Mouse (Mus musculus) liver, adult (tissue): ENCODE results near the gene Osbp2.

ENCODE experiments used
- GATA4 ChIP-seq: IDR thresholded peaks from 2 replicates; pipeline ENCODE4 v1.6.1; 2014; ENCODE audit warnings: mild to moderate bottlenecking, low read length; ENCODE audit not compliant: insufficient replicate concordance

The Osbp2 gene

DNA sequence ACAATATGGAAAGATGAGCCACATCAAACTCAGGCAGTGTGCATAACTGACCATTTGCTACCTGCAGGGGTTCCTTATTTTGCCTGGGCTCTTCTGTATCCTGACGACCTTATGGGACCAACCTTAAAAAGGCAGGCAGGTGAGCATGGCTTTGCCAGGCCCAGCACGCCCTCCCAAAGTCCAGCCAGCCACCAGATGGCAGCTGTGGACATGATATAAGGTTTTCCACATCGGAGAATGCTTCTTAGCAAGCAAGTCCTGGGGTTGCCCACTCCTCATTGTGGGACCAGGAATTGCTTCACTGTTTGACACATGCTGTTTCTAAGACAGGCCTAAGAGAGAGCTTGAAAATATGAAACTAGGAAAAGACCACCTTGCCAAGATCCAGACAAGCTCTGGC, 55.5 kb downstream of the Osbp2 start:
- no peak for TF ChIP-seq GATA4

DNA sequence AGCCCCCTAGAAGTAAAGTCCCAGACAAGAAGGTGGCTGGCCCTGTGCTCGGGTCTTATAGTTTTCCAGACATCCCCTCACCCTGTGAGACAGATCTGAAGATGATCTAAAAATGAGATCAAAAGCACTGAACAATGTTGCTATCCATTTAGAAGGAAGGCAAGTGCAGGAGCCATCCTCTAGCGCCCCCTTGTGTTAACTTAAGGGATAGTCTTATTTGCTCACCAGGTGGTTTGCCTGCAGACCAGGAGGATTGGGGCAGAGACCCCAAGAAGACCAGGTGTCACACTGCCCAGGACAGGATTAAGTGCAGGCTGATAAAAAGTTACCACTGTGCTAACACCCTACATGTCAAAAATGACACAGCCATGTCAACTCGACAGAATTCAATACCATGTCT, 58.3 kb downstream of the Osbp2 start:
- TF ChIP-seq GATA4, result no peak

DNA sequence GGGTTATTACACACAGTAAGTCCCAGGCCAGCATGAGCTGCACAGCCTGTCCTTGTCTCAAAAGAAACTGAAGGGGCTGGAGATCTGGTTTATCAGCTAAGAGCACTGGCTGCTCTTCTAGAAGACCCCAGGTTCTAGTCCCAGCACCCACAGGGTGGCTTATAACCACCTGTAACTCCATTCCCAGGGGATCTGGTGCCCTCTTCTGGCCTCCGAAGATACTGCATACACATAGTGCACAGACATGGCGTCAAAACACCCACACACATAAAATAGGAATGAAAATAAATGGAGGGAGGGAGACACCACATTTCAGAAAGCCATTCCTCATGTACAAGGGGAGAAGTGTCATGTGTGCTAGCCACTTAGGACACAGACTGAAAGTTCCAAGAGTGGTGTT, 59.1 kb downstream of the Osbp2 start:
- TF ChIP-seq GATA4, result no peak

DNA sequence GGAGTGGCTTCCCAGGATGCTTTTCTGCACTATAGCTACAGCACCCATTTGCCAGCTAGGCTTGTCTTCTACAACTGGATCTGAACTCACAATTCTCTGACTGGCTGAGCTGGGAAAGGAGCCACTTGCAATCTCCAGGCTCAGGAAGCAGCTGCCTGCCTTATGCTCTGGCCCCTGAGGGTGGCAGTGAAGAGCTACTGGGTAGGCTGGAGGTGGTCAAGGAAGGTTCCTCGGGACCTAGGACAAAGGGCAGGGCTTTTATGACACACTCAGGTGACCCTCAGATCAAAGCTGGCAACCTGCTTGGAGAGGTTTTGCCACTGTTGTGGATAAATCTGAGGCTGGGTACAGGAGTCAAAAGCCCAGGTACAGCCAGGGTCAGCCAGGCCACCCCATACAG, 61.6 kb downstream of the Osbp2 start:
- TF ChIP-seq GATA4, result no peak

DNA sequence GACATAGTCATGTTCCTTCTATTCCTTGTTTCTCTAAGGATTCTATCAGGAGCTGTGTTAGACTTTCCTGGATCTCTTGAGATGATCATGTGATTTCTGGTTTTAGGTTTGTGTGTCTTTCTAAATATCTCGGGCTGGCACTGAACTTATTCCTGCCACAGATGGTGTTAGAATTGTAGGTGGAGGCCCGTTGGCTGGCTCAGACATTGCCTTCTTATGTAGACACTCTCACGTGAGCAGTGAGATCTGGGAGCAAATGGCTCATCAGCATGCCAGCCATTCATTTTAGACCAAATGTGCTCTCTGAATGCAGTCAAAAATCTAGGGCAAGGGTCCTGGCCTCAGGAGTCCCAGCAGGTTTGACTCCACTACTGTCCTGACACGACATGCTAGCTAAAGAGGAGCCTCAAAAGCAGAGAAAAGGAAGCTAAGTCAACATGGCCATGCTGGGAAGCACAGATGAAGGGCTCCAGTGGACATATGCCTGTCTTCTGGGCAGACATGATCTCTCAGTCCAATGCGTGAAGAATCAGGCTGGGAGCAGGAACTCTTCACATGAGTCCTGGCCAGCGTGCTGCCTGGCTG, 66.0 kb downstream of the Osbp2 start:
- no peak for TF ChIP-seq GATA4

GRCm38 (mm10) chr11:3790736-3791135, 73.0 kb downstream of the Osbp2 start:
- no peak for TF ChIP-seq GATA4

DNA sequence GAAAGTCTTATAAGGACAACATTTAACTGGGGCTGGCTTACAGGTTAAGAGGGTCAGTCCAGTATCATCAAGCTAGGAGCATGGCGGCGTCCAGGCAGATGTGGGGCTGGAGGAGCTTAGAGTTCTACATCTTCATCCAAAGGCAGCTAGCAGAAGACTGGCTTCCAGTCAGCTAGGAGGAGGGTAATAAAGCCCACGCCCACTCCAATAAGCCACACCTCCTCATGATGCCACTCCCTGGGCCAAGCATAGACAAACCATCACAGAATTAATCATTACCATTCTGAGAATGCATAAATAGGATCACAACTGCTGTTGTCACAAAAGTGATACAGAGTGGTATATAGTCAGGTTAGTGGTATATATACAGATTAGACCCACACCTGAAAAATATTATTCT, 73.8 kb downstream of the Osbp2 start:
- no peak for TF ChIP-seq GATA4

- no peak for TF ChIP-seq GATA4
Observed at GRCm38 (mm10) chr11:3786564-3786963, 77.1 kb downstream of the Osbp2 start.

DNA sequence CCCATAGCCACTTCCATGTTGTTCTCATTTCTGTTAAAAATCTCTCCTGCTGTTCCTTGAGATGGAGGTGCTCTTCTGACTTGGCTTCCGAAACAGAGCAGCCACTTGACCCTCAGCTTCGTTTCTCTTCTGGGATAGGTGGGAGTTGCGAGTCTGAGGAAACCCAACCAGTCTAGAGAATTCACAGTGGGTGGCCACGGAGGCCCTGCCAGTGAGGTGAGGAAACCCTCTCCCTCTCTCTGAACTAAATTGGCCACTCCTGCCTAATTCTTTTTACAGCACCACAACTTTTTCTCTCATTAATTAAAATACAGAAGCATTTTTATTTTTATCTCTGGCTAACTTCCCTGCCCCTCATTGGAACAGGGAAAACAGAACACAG, 88.4 kb downstream of the Osbp2 start:
- no peak for TF ChIP-seq GATA4

DNA sequence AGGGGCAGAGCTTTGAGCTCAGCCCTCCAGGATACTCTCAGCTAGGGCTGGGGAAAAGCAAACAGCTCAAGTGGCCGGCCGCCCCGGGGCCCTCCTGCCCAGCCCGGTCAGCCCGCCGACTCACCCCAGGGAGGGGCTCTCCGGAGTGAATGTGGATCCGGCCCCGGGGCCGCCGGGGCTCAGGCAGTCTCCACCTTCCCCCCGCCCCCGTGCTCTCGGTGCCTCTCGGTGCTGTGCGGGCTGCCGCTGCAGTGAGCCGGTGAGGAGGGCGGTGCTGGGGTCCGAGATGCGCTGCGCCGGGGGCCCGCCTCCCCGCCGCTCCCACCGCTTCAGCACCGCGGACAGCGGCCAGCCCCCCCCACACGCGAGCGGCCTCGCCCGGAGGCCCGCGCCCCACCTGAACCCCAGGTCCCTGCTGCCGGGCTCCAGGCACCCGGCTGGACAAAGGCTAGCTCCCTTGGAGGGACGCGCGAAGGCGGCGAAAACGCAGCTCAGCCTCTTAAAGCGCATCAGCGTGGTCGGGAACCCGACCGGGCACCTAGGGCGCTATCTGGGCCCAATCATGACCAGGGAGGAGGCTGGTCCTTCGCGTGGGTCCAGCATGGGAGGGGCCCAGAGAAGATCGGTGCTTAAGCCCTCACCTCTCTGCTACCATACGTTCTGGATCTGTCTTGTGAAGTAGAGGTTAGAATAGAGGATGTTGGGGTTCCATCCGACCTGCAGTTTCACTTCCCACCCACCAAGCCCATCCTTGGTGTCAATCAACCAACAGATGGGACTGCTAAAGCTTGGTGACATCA, 89.0 kb downstream of the Osbp2 start:
- no peak for TF ChIP-seq GATA4

DNA sequence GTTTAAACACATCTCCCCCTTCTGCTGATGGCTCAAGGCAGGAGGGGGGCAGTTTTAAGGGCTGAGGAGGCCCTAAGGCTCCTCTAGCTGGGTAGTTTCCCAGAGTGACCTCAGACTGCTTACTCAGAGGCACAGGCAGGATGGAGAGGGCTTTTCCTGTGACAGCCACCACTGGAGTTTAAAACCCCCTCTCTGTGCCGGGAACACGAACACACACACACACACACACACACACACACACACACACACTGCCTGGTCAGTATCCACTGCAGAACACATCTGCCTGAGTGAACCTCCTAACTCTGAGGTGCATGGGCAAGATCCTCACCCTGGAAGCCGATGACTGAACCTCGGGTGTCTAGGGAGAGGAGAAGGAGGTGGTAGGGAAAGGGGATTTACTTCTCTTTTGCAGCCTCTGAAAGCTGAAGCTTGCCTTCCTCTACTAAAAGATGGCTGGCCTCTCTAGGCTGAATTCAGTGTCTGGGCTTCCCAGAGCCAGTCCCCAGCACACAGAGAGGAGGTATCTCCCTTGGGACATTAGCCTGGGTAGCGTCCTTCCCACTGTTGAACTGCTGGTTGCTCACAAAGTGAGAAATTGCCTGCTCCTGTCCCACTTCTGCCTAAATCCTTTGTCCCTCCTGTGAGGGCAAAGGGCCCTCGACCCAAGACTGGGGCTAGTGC, 89.8 kb downstream of the Osbp2 start:
- TF ChIP-seq GATA4, result no peak

GRCm38 (mm10) chr11:3773136-3773535, 90.6 kb downstream of the Osbp2 start:
- no peak for TF ChIP-seq GATA4

DNA sequence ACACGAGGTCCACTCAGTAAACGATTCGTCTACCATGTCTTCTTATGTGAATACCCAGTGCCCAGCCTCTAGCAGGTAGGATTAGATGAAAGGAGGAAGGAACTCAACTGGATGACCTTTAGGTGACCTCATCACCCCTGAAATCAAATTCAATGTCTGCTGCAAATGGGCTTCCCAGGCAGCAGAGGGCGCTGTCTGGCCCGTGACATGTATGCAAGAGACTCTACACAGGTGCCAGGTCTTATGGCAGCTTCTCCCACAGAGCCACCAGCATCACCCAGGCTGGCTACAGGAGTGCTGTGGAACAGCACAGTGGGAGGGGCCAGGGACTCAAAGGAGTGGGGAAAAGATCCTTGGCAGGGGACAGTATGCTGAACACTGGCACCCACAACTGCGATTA, 92.4 kb downstream of the Osbp2 start:
- no peak for TF ChIP-seq GATA4

DNA sequence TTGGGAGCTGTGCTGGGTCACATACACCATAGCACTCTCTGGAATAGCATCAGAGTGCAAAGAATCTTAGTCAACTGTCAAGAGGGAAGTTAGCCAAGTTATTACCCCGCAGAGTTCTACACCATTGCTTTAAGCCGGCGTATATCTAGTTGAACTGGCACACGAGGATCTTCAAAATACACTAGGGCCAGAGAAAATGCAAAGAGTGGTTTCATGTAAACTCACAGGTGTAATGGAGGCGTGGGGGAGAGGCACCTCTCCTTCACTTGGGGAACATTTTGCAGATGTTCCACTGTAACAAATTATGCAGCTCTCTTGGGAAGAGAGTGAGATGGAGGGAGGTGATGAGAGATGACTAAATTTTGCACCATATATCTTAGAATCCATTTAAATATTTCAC, 95.9 kb downstream of the Osbp2 start:
- TF ChIP-seq GATA4, result no peak

GRCm38 (mm10) chr11:3766964-3767363, 96.7 kb downstream of the Osbp2 start:
- no peak for TF ChIP-seq GATA4

- TF ChIP-seq GATA4, result no peak
Observed at GRCm38 (mm10) chr11:3764352-3764751, 99.4 kb downstream of the Osbp2 start.
